Mouse (Mus musculus): ENCODE data around the gene Cox6b2. TPM values are rescaled to one million over a fixed set of nuclear protein-coding genes. Genes with fewer than 3 reads are reported as not detected.

Gene Cox6b2
- 13.6 TPM for polyA plus RNA-seq (2014; fragmentation: Illumina TruSeq; extraction: RNeasy Lipid Tissue Mini Kit (QIAGEN cat#74804); ENCODE audit: low read depth, low replicate concordance)

GRCm38 (mm10) chr7:4752821-4753570 is at the start of gene Cox6b2:
Gene Cox6b2, minus strand, starts transcription at chr7:4753094.

DNA sequence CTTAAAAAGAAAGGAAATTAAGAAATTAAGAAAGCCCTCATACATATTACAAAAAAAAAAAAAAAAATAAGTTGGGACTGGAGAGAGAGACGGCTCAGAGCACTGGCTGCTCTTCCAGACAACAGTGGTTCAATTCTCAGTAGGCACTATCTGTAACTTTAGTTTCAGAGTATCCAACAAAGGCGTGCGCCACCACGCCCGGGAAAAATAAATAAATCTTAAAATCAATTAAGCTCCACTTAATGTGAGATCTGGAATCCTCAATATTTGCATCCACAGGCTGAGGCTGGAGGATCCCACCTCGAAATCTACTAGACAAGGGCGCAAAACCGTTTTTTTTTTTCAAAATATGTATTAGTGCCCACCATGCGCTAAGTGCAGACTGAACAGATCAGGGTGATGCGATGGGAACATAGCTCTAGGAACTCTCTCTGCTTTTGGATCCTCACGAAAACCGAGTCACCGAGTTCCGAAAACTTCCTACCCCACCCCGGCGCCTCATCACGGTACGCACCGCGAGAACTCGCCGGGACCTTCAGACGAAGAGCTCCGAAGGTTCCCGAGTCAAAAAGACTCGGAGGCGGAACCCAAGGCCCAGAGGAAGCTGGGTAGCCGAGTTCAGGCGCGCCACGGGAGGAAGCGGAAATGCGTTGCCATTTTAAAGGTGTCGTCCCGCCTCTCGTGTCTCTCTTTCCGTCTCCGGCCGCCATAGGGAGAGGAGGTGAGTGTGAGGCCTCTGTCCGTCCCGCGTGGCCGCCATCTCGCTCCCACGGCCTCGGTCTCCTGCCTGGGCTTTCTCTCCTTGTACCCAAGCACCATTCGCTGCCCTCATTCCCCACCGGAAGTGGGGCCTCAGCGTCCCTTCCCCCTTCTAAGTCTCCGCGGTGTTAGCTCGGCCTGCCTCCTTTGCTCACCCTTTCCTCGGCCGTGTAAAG is 39.7 kb upstream of the Cox6b2 start, which contains the start of gene Rpl28:
Gene Rpl28, plus strand, starts transcription at position 597 of the 935 bp plus-strand sequence.

DNA sequence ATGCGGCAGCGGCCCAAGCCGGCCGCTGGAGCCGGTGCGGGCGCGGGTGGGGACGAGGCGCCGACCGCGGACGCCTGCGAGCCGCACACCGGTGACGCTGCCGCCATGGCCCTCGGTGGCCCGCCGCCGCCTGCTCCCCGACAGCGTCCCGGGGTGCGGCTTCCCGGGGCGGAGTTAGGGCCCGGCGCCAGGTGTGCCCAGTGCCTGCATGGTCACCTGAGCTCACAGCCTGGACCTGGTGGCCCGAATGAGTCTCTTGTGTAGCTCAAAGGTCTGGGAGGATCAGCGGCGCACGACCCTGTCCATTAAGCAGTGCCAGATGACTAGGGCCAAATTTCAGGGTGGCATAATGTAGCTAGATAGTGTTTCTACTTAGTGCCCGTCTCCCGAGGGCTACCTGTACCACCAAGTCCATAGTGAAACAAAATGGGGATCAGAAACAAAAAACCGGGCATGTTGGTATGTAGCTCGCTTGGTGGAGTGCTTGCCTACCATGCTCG is 36.6 kb upstream of the Cox6b2 start, which contains the start of gene Tmem238:
Gene Tmem238, minus strand, starts transcription at position 221 of the 500 bp plus-strand sequence.

GRCm38 (mm10) chr7:4782759-4783158 is 29.9 kb upstream of the Cox6b2 start, which contains the start of the genes Il11 and Tmem190:
Gene Il11, minus strand, starts transcription at chr7:4782859.
Gene Tmem190, plus strand, starts transcription at chr7:4782937.

GRCm38 (mm10) chr7:4771202-4771601 is 18.3 kb upstream of the Cox6b2 start, which contains the start of gene Fam71e2:
Gene Fam71e2, minus strand, starts transcription at chr7:4771302.

GRCm38 (mm10) chr7:4739544-4740275 is 13.2 kb downstream of the Cox6b2 start, which contains the start of gene Kmt5c:
Gene Kmt5c, plus strand, starts transcription at chr7:4740115.

GRCm38 (mm10) chr7:4725169-4725568 is 27.7 kb downstream of the Cox6b2 start, which contains the start of gene Tmem150b:
Gene Tmem150b, minus strand, starts transcription at chr7:4725249.

Other genes starting within 250 kb of the Cox6b2 start
- gene Tnnt1, start 236.7 kb downstream of the Cox6b2 start, polyA plus RNA-seq (2014; fragmentation: Illumina TruSeq; extraction: RNeasy Lipid Tissue Mini Kit (QIAGEN cat#74804); ENCODE audit: low read depth, low replicate concordance) = not detected
- 7.0 TPM for gene Tnni3, start 228.9 kb downstream of the Cox6b2 start, polyA plus RNA-seq (2014; fragmentation: Illumina TruSeq; extraction: RNeasy Lipid Tissue Mini Kit (QIAGEN cat#74804); ENCODE audit: low read depth, low replicate concordance)
- gene Dnaaf3, start 220.6 kb downstream of the Cox6b2 start, polyA plus RNA-seq (2014; fragmentation: Illumina TruSeq; extraction: RNeasy Lipid Tissue Mini Kit (QIAGEN cat#74804); ENCODE audit: low read depth, low replicate concordance) = 2.3 TPM
- 2.7 TPM for gene Syt5, start 205.6 kb downstream of the Cox6b2 start, polyA plus RNA-seq (2014; fragmentation: Illumina TruSeq; extraction: RNeasy Lipid Tissue Mini Kit (QIAGEN cat#74804); ENCODE audit: low read depth, low replicate concordance)
- gene Ptprh, start 149.1 kb downstream of the Cox6b2 start, polyA plus RNA-seq (2014; fragmentation: Illumina TruSeq; extraction: RNeasy Lipid Tissue Mini Kit (QIAGEN cat#74804); ENCODE audit: low read depth, low replicate concordance) = 0.13 TPM
- gene Tmem86b, start 121.7 kb downstream of the Cox6b2 start, polyA plus RNA-seq (2014; fragmentation: Illumina TruSeq; extraction: RNeasy Lipid Tissue Mini Kit (QIAGEN cat#74804); ENCODE audit: low read depth, low replicate concordance) = 4.2 TPM
- gene Ppp6r1, start 94.1 kb downstream of the Cox6b2 start, polyA plus RNA-seq (2014; fragmentation: Illumina TruSeq; extraction: RNeasy Lipid Tissue Mini Kit (QIAGEN cat#74804); ENCODE audit: low read depth, low replicate concordance) = 17.9 TPM
- gene Hspbp1, start 68.0 kb downstream of the Cox6b2 start, polyA plus RNA-seq (2014; fragmentation: Illumina TruSeq; extraction: RNeasy Lipid Tissue Mini Kit (QIAGEN cat#74804); ENCODE audit: low read depth, low replicate concordance) = 1.2 TPM
- 3.7 TPM for gene Brsk1, start 62.5 kb downstream of the Cox6b2 start, polyA plus RNA-seq (2014; fragmentation: Illumina TruSeq; extraction: RNeasy Lipid Tissue Mini Kit (QIAGEN cat#74804); ENCODE audit: low read depth, low replicate concordance)
- gene Tmem150b, start 27.8 kb downstream of the Cox6b2 start, polyA plus RNA-seq (2014; fragmentation: Illumina TruSeq; extraction: RNeasy Lipid Tissue Mini Kit (QIAGEN cat#74804); ENCODE audit: low read depth, low replicate concordance) = not detected
- gene Kmt5c, start 13.0 kb downstream of the Cox6b2 start, polyA plus RNA-seq (2014; fragmentation: Illumina TruSeq; extraction: RNeasy Lipid Tissue Mini Kit (QIAGEN cat#74804); ENCODE audit: low read depth, low replicate concordance) = 0.18 TPM
- gene Fam71e2, start 18.2 kb upstream of the Cox6b2 start, polyA plus RNA-seq (2014; fragmentation: Illumina TruSeq; extraction: RNeasy Lipid Tissue Mini Kit (QIAGEN cat#74804); ENCODE audit: low read depth, low replicate concordance) = 175 TPM
- gene Il11, start 29.8 kb upstream of the Cox6b2 start, polyA plus RNA-seq (2014; fragmentation: Illumina TruSeq; extraction: RNeasy Lipid Tissue Mini Kit (QIAGEN cat#74804); ENCODE audit: low read depth, low replicate concordance) = 1.5 TPM
- 21.8 TPM for gene Tmem190, start 29.8 kb upstream of the Cox6b2 start, polyA plus RNA-seq (2014; fragmentation: Illumina TruSeq; extraction: RNeasy Lipid Tissue Mini Kit (QIAGEN cat#74804); ENCODE audit: low read depth, low replicate concordance)
- gene Tmem238, start 36.6 kb upstream of the Cox6b2 start, polyA plus RNA-seq (2014; fragmentation: Illumina TruSeq; extraction: RNeasy Lipid Tissue Mini Kit (QIAGEN cat#74804); ENCODE audit: low read depth, low replicate concordance) = not detected
- 9.0 TPM for gene Rpl28, start 39.8 kb upstream of the Cox6b2 start, polyA plus RNA-seq (2014; fragmentation: Illumina TruSeq; extraction: RNeasy Lipid Tissue Mini Kit (QIAGEN cat#74804); ENCODE audit: low read depth, low replicate concordance)
- gene Ube2s, start 59.5 kb upstream of the Cox6b2 start, polyA plus RNA-seq (2014; fragmentation: Illumina TruSeq; extraction: RNeasy Lipid Tissue Mini Kit (QIAGEN cat#74804); ENCODE audit: low read depth, low replicate concordance) = 58.0 TPM
- 3.5 TPM for gene Shisa7, start 91.6 kb upstream of the Cox6b2 start, polyA plus RNA-seq (2014; fragmentation: Illumina TruSeq; extraction: RNeasy Lipid Tissue Mini Kit (QIAGEN cat#74804); ENCODE audit: low read depth, low replicate concordance)
- 1.2 TPM for gene Isoc2b, start 117.2 kb upstream of the Cox6b2 start, polyA plus RNA-seq (2014; fragmentation: Illumina TruSeq; extraction: RNeasy Lipid Tissue Mini Kit (QIAGEN cat#74804); ENCODE audit: low read depth, low replicate concordance)
- 1.8 TPM for gene Isoc2a, start 124.1 kb upstream of the Cox6b2 start, polyA plus RNA-seq (2014; fragmentation: Illumina TruSeq; extraction: RNeasy Lipid Tissue Mini Kit (QIAGEN cat#74804); ENCODE audit: low read depth, low replicate concordance)
- gene Gm36210, start 153.4 kb upstream of the Cox6b2 start, polyA plus RNA-seq (2014; fragmentation: Illumina TruSeq; extraction: RNeasy Lipid Tissue Mini Kit (QIAGEN cat#74804); ENCODE audit: low read depth, low replicate concordance) = not detected
- not detected for gene Zfp628, start 162.1 kb upstream of the Cox6b2 start, polyA plus RNA-seq (2014; fragmentation: Illumina TruSeq; extraction: RNeasy Lipid Tissue Mini Kit (QIAGEN cat#74804); ENCODE audit: low read depth, low replicate concordance)
- 0.67 TPM for gene Nat14, start 168.9 kb upstream of the Cox6b2 start, polyA plus RNA-seq (2014; fragmentation: Illumina TruSeq; extraction: RNeasy Lipid Tissue Mini Kit (QIAGEN cat#74804); ENCODE audit: low read depth, low replicate concordance)
- not detected for gene Ssc5d, start 172.7 kb upstream of the Cox6b2 start, polyA plus RNA-seq (2014; fragmentation: Illumina TruSeq; extraction: RNeasy Lipid Tissue Mini Kit (QIAGEN cat#74804); ENCODE audit: low read depth, low replicate concordance)
- not detected for gene Sbk2, start 211.3 kb upstream of the Cox6b2 start, polyA plus RNA-seq (2014; fragmentation: Illumina TruSeq; extraction: RNeasy Lipid Tissue Mini Kit (QIAGEN cat#74804); ENCODE audit: low read depth, low replicate concordance)
- gene Sbk3, start 218.1 kb upstream of the Cox6b2 start, polyA plus RNA-seq (2014; fragmentation: Illumina TruSeq; extraction: RNeasy Lipid Tissue Mini Kit (QIAGEN cat#74804); ENCODE audit: low read depth, low replicate concordance) = 0.20 TPM
- gene Zfp579, start 243.1 kb upstream of the Cox6b2 start, polyA plus RNA-seq (2014; fragmentation: Illumina TruSeq; extraction: RNeasy Lipid Tissue Mini Kit (QIAGEN cat#74804); ENCODE audit: low read depth, low replicate concordance) = 3.8 TPM